Mouse (Mus musculus): ENCODE data around the gene Efcab9. TPM values are rescaled to one million over a fixed set of nuclear protein-coding genes. Genes with fewer than 3 reads are reported as not detected.

Gene Efcab9
- polyA plus RNA-seq, 1 experiment from 2014 or later, result not detected

DNA sequence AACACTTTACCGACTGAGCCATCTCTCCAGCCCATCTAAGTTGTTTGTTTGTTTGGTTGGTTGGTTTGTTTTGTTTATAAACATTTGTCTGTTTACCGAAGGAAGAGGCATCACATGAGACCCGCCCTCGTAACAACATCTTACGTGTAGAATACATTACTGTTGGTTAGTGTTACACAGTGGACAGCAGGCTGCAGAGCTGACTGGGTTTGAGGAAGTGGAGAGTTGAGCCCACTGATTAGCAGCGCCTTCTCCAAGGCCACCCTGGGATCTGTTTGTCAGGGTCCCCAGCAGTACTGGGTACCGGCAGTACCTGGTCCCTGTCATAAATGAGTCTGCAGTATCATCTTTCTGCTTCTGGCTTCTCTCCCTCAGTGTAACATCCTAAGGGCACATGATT, 36.2 kb upstream of the Efcab9 start:
- no peak overlapping the region for H3K27ac ChIP-seq (ENCODE audit: low read length)
- no peak overlapping the region for H3K4me3 ChIP-seq (ENCODE audit: low read depth, low read length)
- 90% methylated on average over 7 of the region's 7 CpGs for WGBS
- no peaks in the 10 kb centered on the region; the same call in 1 of the 2 replicates for H3K4me1 ChIP-seq (ENCODE audit: control insufficient read depth, insufficient read depth, low read length)
- ATAC-seq, result no peak
- no peak overlapping the region for H3K9ac ChIP-seq (ENCODE audit: low read depth, low read length)
- no peaks in the 10 kb centered on the region for H3K36me3 ChIP-seq (ENCODE audit: control insufficient read depth, insufficient read depth, low read length)
- H3K9me3 ChIP-seq (replicated peaks; ENCODE audit: control insufficient read depth, low read length, poor library complexity, severe bottlenecking), result peaks cover 3% of the 10 kb centered on the region; the same call in 1 of the 2 replicates
- H3K4me2 ChIP-seq (ENCODE audit: low read length), result no peak overlapping the region
- H3K27me3 ChIP-seq (ENCODE audit: control insufficient read depth, insufficient read depth, low read depth, low read length), result no peaks in the 10 kb centered on the region

DNA sequence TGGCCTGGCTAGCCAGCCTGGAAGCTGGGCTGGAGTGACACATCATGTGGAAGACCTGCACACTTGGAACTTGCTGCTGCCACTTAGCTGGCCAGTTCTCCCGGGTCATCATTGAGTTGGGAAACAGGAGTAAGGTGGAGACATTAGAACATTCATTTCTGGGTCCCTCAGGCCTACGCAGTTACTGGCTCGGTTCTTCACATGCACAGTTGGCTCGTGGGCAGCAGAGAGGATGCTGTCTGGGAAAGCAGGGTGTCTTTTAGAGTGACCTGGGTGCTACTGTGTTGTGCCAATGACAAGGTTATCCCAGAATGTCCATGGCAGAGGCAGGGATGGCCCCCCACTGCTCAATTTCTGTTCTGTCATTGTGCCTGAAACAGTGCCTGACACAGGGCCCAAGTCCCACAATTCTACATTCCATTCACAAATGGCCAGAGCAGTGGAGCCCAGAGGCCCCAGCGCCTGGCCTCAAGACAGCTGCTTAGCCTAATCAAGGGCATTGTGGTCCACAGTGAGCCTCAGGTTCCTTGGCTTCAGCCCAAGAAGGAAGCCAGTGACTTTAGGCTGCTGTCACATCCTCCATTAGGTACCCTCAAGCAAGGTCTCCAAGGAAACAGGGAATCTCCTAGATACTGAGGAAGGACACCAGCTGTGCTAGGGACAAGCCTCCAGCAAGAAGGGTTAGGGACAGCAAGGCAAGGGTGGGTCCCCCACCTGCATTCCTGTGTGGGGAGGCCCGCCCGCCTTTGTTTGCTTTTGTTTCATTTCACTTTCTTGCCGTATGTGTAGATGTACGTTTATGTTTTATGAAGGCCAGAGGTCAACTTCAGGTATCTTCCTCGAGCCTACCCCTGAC, 35.3 kb upstream of the Efcab9 start:
- Histone ChIP-seq H3K27ac (ENCODE audit: low read length) (no peak overlapping the region), H3K4me1 (ENCODE audit: control insufficient read depth, insufficient read depth, low read length) (no peaks in the 10 kb centered on the region; the same call in 1 of the 2 replicates), H3K27me3 (ENCODE audit: control insufficient read depth, insufficient read depth, low read depth, low read length) (no peaks in the 10 kb centered on the region), H3K4me2 (ENCODE audit: low read length) (no peak overlapping the region), H3K9ac (ENCODE audit: low read depth, low read length) (no peak overlapping the region), H3K9me3 (replicated peaks; ENCODE audit: control insufficient read depth, low read length, poor library complexity, severe bottlenecking) (peaks cover 3% of the 10 kb centered on the region; the same call in 1 of the 2 replicates), H3K4me3 (ENCODE audit: low read depth, low read length) (no peak overlapping the region), H3K36me3 (ENCODE audit: control insufficient read depth, insufficient read depth, low read length) (no peaks in the 10 kb centered on the region)
- WGBS, result 85% methylated on average over 10 of the region's 10 CpGs
- no peak for ATAC-seq

DNA sequence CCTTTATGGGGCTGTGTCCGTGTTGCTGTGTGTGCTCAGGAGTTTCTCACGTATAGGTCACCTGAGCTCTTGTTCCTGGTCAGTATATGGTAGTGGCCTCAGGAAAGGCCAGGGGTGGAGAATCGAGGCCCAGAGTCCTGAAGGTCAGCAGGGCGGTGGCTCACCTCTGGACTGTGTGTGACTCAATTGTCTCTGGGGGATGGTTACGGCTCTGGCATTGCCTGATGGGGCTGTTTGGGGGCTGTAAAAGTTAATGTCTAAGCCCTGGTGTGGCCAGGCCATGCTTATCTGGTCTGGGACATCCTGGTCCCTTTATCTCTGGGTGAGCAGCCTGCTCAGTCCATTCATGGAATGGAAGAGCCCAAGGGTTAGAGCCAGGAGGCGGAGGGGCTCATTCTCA, 34.3 kb upstream of the Efcab9 start:
- peak; percentile 43; the same call in 1 of the 2 replicates for ATAC-seq
- H3K4me1 ChIP-seq (ENCODE audit: control insufficient read depth, insufficient read depth, low read length), result no peaks in the 10 kb centered on the region; the same call in 1 of the 2 replicates
- H3K4me2 ChIP-seq (ENCODE audit: low read length), result no peak overlapping the region
- H3K27me3 ChIP-seq (ENCODE audit: control insufficient read depth, insufficient read depth, low read depth, low read length), result no peaks in the 10 kb centered on the region
- H3K4me3 ChIP-seq (ENCODE audit: low read depth, low read length), result no peak overlapping the region
- H3K9me3 ChIP-seq (replicated peaks; ENCODE audit: control insufficient read depth, low read length, poor library complexity, severe bottlenecking), result peaks cover 3% of the 10 kb centered on the region; the same call in 1 of the 2 replicates
- 91% methylated on average over 6 of the region's 6 CpGs for WGBS
- no peaks in the 10 kb centered on the region for H3K36me3 ChIP-seq (ENCODE audit: control insufficient read depth, insufficient read depth, low read length)
- H3K9ac ChIP-seq (ENCODE audit: low read depth, low read length), result no peak overlapping the region
- H3K27ac ChIP-seq (ENCODE audit: low read length), result no peak overlapping the region

- Histone ChIP-seq H3K27ac (ENCODE audit: low read length) (no peak overlapping the region), H3K4me2 (ENCODE audit: low read length) (no peak overlapping the region), H3K9me3 (replicated peaks; ENCODE audit: control insufficient read depth, low read length, poor library complexity, severe bottlenecking) (no peaks in the 10 kb centered on the region; the same call in 1 of the 2 replicates), H3K27me3 (ENCODE audit: control insufficient read depth, insufficient read depth, low read depth, low read length) (no peaks in the 10 kb centered on the region), H3K4me1 (ENCODE audit: control insufficient read depth, insufficient read depth, low read length) (no peaks in the 10 kb centered on the region; the same call in 1 of the 2 replicates), H3K36me3 (ENCODE audit: control insufficient read depth, insufficient read depth, low read length) (no peaks in the 10 kb centered on the region), H3K9ac (ENCODE audit: low read depth, low read length) (no peak overlapping the region), H3K4me3 (ENCODE audit: low read depth, low read length) (no peak overlapping the region)
- 54% methylated on average over 8 of the region's 8 CpGs for WGBS
- ATAC-seq, result no peak
Measured at GRCm38 (mm10) chr11:32565088-32565487, 33.2 kb upstream of the Efcab9 start.

GRCm38 (mm10) chr11:32564629-32565028, 32.7 kb upstream of the Efcab9 start:
- 70% methylated on average over 4 of the region's 4 CpGs for WGBS
- Histone ChIP-seq H3K9me3 (replicated peaks; ENCODE audit: control insufficient read depth, low read length, poor library complexity, severe bottlenecking) (no peaks in the 10 kb centered on the region), H3K27ac (ENCODE audit: low read length) (no peak overlapping the region), H3K9ac (ENCODE audit: low read depth, low read length) (no peak overlapping the region), H3K4me1 (ENCODE audit: control insufficient read depth, insufficient read depth, low read length) (no peaks in the 10 kb centered on the region; the same call in 1 of the 2 replicates), H3K4me3 (ENCODE audit: low read depth, low read length) (no peak overlapping the region), H3K27me3 (ENCODE audit: control insufficient read depth, insufficient read depth, low read depth, low read length) (no peaks in the 10 kb centered on the region), H3K4me2 (ENCODE audit: low read length) (no peak overlapping the region), H3K36me3 (ENCODE audit: control insufficient read depth, insufficient read depth, low read length) (no peaks in the 10 kb centered on the region)
- no peak for ATAC-seq

- ATAC-seq, result no peak
Measured at GRCm38 (mm10) chr11:32563660-32564059, 31.8 kb upstream of the Efcab9 start.

DNA sequence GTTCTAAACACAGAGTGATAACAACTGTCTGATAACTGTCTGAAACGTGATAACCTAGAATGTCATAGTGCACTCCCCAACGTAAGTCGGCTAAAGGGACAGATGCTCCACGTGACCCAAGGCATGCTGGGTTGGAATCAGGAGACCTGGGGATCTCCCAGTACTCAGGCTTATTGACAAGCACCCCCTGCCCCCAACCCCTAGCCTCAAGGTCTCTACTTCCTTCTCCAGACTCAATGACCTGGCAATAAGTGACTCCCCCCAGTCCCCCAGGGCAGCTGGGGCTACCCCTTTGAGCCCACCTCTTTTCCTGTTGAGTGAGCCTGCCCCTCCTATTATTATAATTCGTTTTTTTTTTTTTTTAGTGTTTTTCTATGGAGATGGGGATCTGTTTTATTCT, 30.8 kb upstream of the Efcab9 start:
- no peak for ATAC-seq
- Histone ChIP-seq H3K4me3 (ENCODE audit: low read depth, low read length) (no peak overlapping the region), H3K4me1 (ENCODE audit: control insufficient read depth, insufficient read depth, low read length) (no peaks in the 10 kb centered on the region; the same call in 1 of the 2 replicates), H3K9me3 (replicated peaks; ENCODE audit: control insufficient read depth, low read length, poor library complexity, severe bottlenecking) (no peaks in the 10 kb centered on the region), H3K9ac (ENCODE audit: low read depth, low read length) (no peak overlapping the region), H3K4me2 (ENCODE audit: low read length) (no peak overlapping the region), H3K27ac (ENCODE audit: low read length) (no peak overlapping the region), H3K36me3 (ENCODE audit: control insufficient read depth, insufficient read depth, low read length) (no peaks in the 10 kb centered on the region), H3K27me3 (ENCODE audit: control insufficient read depth, insufficient read depth, low read depth, low read length) (no peaks in the 10 kb centered on the region)
- 70% methylated on average over 5 of the region's 5 CpGs for WGBS

More at GRCm38 (mm10) chr11:32563660-32564059, 31.8 kb upstream of the Efcab9 start:
- Histone ChIP-seq H3K4me2 (ENCODE audit: low read length) (no peak overlapping the region), H3K4me1 (ENCODE audit: control insufficient read depth, insufficient read depth, low read length) (no peaks in the 10 kb centered on the region; the same call in 1 of the 2 replicates), H3K4me3 (ENCODE audit: low read depth, low read length) (no peak overlapping the region), H3K27ac (ENCODE audit: low read length) (no peak overlapping the region), H3K36me3 (ENCODE audit: control insufficient read depth, insufficient read depth, low read length) (no peaks in the 10 kb centered on the region), H3K9ac (ENCODE audit: low read depth, low read length) (no peak overlapping the region), H3K9me3 (replicated peaks; ENCODE audit: control insufficient read depth, low read length, poor library complexity, severe bottlenecking) (no peaks in the 10 kb centered on the region), H3K27me3 (ENCODE audit: control insufficient read depth, insufficient read depth, low read depth, low read length) (no peaks in the 10 kb centered on the region)
- WGBS, result 31% methylated on average over 3 of the region's 3 CpGs

DNA sequence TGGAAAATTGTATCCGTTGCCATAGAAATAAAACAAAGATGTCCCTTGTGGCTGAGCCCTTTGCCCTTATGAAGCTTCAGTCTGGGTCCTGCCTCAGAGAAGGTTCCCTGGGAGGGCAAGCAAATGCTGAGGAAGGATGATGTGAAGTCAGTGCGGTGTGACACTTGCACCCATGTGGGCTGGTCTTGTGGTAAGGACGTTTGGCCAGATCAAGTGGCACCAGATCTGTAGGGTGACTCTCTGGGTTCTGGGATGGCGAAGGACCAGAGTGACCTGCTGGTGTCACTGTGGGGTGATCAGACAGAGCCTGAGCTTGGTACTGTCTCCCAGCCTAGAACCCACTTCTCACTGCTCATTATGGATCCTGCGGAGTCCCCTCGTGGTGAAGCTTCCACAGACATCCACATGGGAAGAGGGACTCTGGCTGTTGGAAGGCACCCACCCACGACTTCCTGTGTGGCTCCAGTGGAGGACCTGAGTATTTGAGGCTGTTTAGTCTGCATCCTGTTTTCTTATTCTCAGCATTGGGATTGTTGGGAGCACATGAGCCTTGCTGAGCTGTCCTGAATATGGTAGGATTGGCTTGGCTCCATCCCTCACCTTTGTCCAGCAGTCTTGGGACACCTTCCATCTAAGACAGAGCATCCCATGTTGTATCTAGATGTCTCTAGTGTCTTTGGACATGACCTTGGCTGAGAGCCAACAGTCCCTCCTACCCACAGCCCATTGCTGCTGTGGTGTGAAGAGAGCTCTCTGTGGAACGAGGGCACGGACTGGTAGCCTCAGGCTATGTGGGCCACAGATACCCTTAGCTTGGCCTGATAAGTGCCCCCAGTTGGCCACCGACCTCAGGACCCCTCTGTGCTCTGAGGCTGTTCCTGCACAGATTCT, 29.8 kb upstream of the Efcab9 start:
- Histone ChIP-seq H3K9ac (ENCODE audit: low read depth, low read length) (no peak overlapping the region), H3K36me3 (ENCODE audit: control insufficient read depth, insufficient read depth, low read length) (no peaks in the 10 kb centered on the region), H3K27me3 (ENCODE audit: control insufficient read depth, insufficient read depth, low read depth, low read length) (no peaks in the 10 kb centered on the region), H3K27ac (ENCODE audit: low read length) (no peak overlapping the region), H3K9me3 (replicated peaks; ENCODE audit: control insufficient read depth, low read length, poor library complexity, severe bottlenecking) (no peaks in the 10 kb centered on the region), H3K4me3 (ENCODE audit: low read depth, low read length) (no peak overlapping the region), H3K4me1 (ENCODE audit: control insufficient read depth, insufficient read depth, low read length) (no peaks in the 10 kb centered on the region), H3K4me2 (ENCODE audit: low read length) (no peak overlapping the region)
- no peak for ATAC-seq
- 71% methylated on average over 10 of the region's 10 CpGs for WGBS
